Mouse (Mus musculus): ENCODE results near the gene Cacna1a.

Cacna1a gene

DNA sequence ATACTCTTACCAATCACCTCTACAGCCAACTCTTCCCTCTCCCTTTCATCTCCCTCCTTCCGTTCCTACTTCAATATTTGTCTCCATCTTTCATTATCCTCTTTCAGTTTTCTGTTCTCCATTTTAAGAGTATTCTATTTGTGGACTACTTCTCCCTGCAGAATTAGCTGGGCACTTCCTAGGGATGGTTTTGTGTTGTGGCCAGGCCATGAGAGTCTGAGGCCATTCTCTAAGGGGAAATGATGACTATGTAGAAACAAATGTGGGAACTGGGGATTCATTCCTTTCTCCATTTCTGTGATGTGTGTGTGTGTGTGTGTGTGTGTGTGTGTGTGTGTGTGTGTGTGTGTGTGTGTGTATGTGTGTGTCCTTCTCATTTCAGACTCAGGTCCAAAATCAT, 144.5 kb downstream of the Cacna1a start:
- intact Hi-C loops (cut with DNase I), result no loop called here

DNA sequence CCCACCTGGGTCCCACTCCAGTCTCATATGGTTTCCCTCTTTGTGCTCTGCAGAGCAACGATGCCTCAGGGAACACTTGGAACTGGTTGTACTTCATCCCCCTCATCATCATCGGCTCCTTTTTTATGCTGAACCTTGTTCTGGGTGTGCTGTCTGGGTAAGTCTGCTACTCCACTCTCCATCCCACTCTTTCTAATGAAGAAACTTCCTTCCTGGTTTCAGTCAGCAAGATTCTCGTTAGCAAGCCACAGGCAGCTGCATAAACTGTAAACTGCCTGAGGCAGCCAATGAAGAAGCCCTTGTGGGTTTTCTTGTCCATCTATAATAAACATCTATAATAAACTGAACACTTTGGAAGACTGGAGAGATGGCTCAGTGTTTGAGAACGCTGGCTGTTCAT, 145.1 kb downstream of the Cacna1a start:
- intact Hi-C loops (cut with DNase I), result no loop called here

DNA sequence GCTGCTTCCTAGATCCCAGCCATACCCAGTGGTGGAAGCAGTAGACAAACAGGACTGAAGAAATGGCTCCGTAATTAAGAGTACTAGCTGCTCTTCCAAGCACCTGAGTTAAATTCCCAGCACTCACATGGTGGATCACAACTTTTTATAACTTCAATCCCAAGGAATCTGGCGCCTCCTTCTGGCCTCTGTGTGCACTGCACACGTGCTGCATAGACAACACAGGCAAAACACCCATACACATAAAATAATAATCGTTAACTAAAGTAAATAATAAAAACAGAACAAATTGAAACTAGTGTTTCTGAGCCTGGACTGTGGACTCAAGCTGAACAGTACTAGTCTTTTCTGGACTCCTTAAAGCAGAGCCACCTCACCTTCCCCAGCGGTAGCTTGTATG, 148.7 kb downstream of the Cacna1a start:
- intact Hi-C loops (cut with DNase I), result no loop called here

DNA sequence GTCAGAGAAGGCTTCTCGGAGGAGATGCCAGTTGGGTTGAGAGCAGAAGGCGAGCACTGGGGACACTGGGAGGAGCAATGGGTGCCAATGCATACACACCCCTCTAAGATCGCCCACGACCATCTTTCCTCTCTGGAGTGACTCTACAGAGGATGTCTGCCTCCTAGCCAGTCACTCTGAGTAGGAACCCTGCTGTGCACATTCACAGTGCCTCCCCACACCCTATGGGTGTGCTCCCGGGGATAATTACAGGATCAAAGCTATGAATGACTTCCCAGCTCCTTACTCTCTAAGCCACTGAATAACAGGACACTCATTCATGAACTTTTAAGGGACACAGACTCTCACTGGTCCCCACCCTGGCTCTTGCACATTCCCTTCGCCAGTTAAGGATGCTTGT, 151.1 kb downstream of the Cacna1a start:
- intact Hi-C loops (cut with DNase I), result no loop called here

- intact Hi-C loops (cut with DNase I), result no loop called here
Observed at GRCm38 (mm10) chr8:84542481-84542880, 154.2 kb downstream of the Cacna1a start.

- intact Hi-C loops (cut with DNase I), result no loop called here
Observed at GRCm38 (mm10) chr8:84545522-84545921, 157.3 kb downstream of the Cacna1a start.

DNA sequence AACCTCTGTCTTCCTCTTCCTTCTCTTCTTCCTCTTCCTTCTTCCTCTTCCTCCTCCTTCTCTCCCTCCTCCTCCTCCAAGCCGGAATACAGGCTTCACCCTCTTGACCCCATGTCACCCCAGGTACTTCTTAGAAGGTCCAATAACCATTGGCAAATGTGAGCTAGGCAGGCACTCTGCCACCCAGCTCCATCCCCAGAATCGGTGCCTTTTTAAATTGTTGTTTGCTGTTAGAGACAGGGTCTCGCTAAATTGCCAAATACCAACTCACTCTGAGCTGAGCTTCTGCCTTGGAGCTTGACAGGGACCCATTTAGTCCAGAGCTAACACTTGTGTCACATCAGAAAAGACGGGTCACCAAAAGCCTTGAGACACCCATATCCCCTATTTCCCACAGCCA, 164.2 kb downstream of the Cacna1a start:
- intact Hi-C loops (cut with DNase I), result loop anchor here (10.0 kb wide), 1 partner anchor 188 kb away; no protein-coding TSS in a partner anchor

GRCm38 (mm10) chr8:84553106-84553505, 164.9 kb downstream of the Cacna1a start:
- intact Hi-C loops (cut with DNase I), result loop anchor here (10.0 kb wide), 1 partner anchor 188 kb away; no protein-coding TSS in a partner anchor

DNA sequence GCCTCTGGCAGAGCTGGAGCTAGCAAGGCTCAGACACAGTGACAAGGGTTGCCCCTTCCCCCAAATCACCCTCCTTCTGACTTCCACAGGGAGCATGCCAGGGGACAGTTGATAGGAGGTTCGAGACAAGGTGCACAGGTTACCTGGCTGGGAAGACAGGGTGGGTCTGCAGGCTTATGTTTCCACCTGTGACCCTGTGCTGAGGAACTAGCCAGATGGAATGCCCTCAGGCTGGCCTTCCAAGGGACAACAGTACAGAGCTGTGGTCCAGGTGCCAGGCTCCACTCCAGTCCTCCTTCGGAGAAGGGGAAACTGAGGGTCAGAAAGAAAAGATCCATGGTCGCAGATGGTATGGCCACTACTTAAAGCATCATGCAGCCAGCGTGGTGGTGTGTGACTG, 165.4 kb downstream of the Cacna1a start:
- intact Hi-C loops (cut with DNase I), result loop anchor here (10.0 kb wide), 1 partner anchor 189 kb away; no protein-coding TSS in a partner anchor

DNA sequence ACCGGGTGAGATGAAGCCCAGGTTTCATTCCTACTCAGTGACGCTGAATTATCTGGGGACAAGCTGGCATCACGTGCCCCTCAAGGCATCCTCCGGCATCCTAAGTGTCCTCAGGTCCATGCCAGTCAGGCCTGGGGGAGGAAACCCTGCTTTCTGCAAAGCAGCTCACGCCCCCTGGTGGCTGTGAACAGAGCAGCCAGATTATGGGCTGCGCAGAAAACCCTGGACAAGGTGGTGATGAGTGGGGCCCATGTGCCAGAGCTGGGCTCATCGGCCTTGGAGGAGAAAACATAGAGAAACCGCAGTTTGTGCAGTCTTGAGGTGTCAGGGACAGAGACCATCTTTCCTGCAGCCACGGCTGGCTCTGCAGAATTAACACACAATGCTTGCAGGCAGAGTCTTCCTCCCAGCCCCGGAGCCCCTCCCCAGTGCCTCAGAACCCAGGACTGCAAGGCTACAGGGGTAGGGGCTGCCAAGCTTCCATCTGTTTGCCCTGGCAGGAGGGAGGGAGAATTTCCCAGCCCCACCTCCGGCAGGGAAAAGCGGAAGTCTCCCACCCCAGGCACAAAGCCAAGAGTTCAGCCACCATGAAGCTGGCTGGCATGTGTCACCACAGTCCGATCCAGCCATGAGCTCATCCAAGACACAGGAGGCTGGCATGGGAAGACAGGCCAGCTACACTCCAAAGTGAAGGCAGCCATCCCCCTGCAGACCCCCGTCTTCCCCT, 166.2 kb downstream of the Cacna1a start:
- intact Hi-C loops (cut with DNase I), result loop anchor here (10.0 kb wide), 1 partner anchor 190 kb away; no protein-coding TSS in a partner anchor

- intact Hi-C loops (cut with DNase I), result loop anchor here (10.0 kb wide), 1 partner anchor 190 kb away; no protein-coding TSS in a partner anchor
Observed at GRCm38 (mm10) chr8:84555269-84555668, 167.0 kb downstream of the Cacna1a start.

- intact Hi-C loops (cut with DNase I), result loop anchor here (10.0 kb wide), 1 partner anchor 193 kb away; no protein-coding TSS in a partner anchor
Observed at GRCm38 (mm10) chr8:84557936-84558335, 169.7 kb downstream of the Cacna1a start.

GRCm38 (mm10) chr8:84559121-84559604, 170.9 kb downstream of the Cacna1a start:
- intact Hi-C loops (cut with DNase I), result loop anchor here (10.0 kb wide), 1 partner anchor 194 kb away; no protein-coding TSS in a partner anchor

GRCm38 (mm10) chr8:84561698-84562097, 173.5 kb downstream of the Cacna1a start:
- intact Hi-C loops (cut with DNase I), result no loop called here

DNA sequence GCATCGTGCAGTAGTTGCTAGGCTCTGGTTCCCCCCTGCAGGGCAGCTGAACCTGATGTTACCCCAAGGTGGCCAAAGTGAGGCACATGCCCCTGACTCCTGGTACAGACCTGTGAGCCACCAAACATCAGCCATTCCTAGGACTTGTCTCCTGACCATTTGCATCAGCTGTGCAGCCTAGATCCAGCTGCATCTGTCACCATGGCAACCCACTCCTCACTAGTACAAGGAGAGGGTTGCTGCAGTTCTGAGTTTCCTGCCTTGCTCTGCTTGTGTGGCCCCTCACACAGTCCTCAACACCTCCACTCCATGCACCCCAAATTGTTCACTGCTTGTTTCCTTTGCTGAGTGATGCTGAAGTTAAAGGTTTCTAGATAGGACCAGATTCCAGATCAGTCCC, 175.8 kb downstream of the Cacna1a start:
- intact Hi-C loops (cut with DNase I), result no loop called here

- intact Hi-C loops (cut with DNase I), result no loop called here
Observed at GRCm38 (mm10) chr8:84565577-84566360, 177.5 kb downstream of the Cacna1a start.

DNA sequence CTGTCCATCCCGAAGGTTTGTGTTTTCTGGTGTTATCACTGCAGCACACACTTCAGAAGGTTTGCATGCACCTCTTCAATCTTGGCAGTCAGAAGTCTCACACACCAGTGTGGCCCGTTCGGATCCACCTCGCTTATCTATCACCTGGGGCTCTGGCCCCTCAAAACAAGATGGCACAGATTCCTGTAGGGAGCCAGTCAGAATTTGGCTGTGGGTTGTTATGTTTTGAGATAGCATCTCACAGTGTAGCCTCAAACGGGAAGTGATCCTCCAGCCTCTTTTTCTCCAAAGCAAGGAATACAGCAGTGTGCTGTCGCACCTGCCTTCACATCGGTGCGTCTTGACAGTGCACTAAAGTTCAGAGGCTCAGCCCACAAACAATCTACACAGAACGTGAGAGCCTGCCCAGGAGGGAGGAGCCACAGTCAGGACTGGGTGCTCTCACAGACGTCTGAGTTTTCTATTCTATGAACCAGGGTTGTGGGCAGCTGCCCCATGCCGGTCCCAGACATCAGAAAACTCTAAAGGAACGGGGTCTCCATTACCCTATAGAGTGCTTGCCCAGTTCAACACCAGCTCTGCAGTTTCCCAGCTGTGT, 178.7 kb downstream of the Cacna1a start:
- intact Hi-C loops (cut with DNase I), result no loop called here

GRCm38 (mm10) chr8:84567541-84567940, 179.3 kb downstream of the Cacna1a start:
- intact Hi-C loops (cut with DNase I), result no loop called here

DNA sequence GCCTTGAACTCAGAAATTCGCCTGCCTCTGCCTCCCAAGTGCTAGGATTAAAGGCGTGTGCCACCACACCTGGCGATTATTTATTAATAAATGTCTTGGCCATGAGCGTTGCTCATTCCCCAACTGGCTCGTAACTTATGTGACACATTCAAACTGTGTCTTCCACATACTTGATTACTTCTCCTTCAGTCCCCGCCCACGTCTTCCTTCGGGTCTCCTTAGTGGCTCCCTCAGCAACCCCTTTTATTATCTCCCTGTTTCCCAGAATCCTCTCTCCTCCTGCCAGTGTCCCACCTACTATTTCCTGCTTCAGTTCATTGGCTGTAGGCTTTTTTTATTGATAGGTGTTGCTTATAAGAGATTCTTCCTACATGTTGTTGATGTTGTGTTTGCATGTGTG, 180.5 kb downstream of the Cacna1a start:
- intact Hi-C loops (cut with DNase I), result no loop called here

- intact Hi-C loops (cut with DNase I), result no loop called here
Observed at GRCm38 (mm10) chr8:84569921-84570673, 181.9 kb downstream of the Cacna1a start.

DNA sequence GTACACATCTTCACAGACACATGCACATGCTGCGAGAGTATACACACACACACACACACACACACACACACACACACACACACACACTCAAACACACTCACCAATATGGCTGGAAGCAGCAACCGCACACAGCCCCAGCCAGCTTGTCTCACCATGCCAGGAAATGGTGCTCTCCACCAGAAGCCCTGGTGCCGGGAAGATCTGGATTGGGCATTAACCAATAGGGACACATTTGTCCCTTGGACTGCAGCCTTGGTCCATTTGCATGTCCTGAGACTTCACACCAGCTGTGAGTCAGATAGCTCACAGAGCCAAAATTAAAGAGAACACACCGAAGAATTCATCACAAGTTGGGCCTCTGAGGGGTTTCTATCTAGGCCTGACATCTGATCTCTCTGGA, 189.2 kb downstream of the Cacna1a start:
- intact Hi-C loops (cut with DNase I), result no loop called here

Data from adrenal gland (tissue).